Mouse (Mus musculus) heart, adult 2 months (tissue): ENCODE measurements at regions not wholly inside any gene's neighbourhood (a gene's known extent, or its start where the extent isn't known, plus 50 kb on each side); places are given as distances from the start of the nearest gene placed in this dataset.

Experiments
- DNase-seq, 2 experiments: peaks; one replicate each; pipeline ENCODE4 v3.0.0; 2021
- H3K27ac ChIP-seq: fragments of 200-600 bp; 2 replicates; pipeline ENCODE4 v1.8.1; 2022
- H3K27me3 ChIP-seq: fragments of 200-500 bp; 2 replicates; pipeline ENCODE4 v1.6.1; 2012; ENCODE audit warnings: mild to moderate bottlenecking, low read length, inconsistent platforms, mixed read lengths; ENCODE audit not compliant: control insufficient read depth, insufficient read depth
- H3K36me3 ChIP-seq: fragments of 200-500 bp; 2 replicates; pipeline ENCODE4 v1.6.1; 2012; ENCODE audit warnings: low read length, inconsistent platforms; ENCODE audit not compliant: control insufficient read depth, insufficient read depth
- H3K4me1 ChIP-seq: fragments of 200-500 bp; 2 replicates; pipeline ENCODE4 v1.6.1; 2011; ENCODE audit warnings: low read length; ENCODE audit not compliant: control insufficient read depth, insufficient read depth
- H3K4me3 ChIP-seq: fragments of 200-600 bp; 2 replicates; pipeline ENCODE4 v1.8.1; 2022
- H3K79me2 ChIP-seq: fragments of 200-500 bp; replicated peaks from 2 replicates; pipeline ENCODE4 v1.6.1; 2012; ENCODE audit warnings: mild to moderate bottlenecking, inconsistent platforms, low read length, moderate library complexity, mixed read lengths; ENCODE audit not compliant: control insufficient read depth, insufficient read depth
- H3K9ac ChIP-seq: fragments of 200-500 bp; 2 replicates; pipeline ENCODE4 v1.6.1; 2012; ENCODE audit warnings: low read depth, mild to moderate bottlenecking, control low read depth, inconsistent platforms, low read length, mixed read lengths
- CTCF ChIP-seq: fragments of 200-600 bp; IDR thresholded peaks from 2 replicates; pipeline ENCODE4 v1.8.1; 2022; ENCODE audit warnings: antibody characterized with exemption, mild to moderate bottlenecking, moderate library complexity
- EP300 ChIP-seq: fragments of 200-500 bp; IDR thresholded peaks from 2 replicates; pipeline ENCODE4 v1.6.1; 2011; ENCODE audit warnings: low read depth, low read length, control low read depth; ENCODE audit not compliant: insufficient read depth
- POLR2A ChIP-seq: fragments of 200-500 bp; IDR thresholded peaks from 2 replicates; pipeline ENCODE4 v1.6.1; 2011; ENCODE audit warnings: mild to moderate bottlenecking, low read depth, low read length, control low read depth; ENCODE audit not compliant: insufficient read depth
- WGBS: fragments of 180-500 bp; shearing (Covaris S2); methylation state at CpG from one replicate; pipeline ENCODE4 v1.1.7; 2018; 5-methylcytosine and 5-hydroxymethylcytosine counted together
- intact Hi-C: fragments of 180-260 bp; cut with DNase I; formaldehyde crosslinking; loops from one replicate; pipeline ENCODE4 v1.15.1; 2025

DNA sequence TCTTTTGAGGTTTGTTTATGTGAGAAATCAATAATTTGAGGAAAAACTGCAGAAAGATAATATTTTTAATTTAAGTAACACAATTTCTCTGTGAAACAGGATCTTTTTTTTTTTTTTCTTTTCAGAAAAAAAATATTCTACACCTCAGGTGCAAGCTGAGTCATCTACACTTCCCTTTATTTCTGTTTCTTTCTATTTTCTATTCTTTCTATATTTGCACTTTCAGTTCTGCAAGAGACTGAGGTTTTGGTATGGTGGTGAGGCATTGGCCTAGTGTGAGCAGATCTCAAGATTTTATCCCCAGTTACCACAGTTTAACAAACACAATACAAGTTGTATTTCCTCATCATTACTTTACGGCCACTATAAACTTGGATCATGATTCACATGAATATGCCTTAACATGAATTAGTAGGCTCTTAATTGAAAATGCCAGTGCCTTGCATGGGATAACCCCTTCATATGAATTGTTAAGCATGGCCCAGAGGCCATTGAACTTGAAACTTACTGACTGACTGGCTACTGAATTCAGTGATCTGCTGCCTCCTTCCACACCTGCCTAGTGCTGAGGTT lies 1278.1 kb downstream of the Stim2 start:
- Histone ChIP-seq H3K9ac (no peak overlapping the region), H3K4me3 (no peak overlapping the region), H3K27me3 (no peaks in the 10 kb centered on the region), H3K27ac (no peak overlapping the region), H3K36me3 (no peaks in the 10 kb centered on the region), H3K79me2 (no peaks in the 10 kb centered on the region), H3K4me1 (no peaks in the 10 kb centered on the region)
- TF ChIP-seq CTCF (no peak), POLR2A (no peak), EP300 (no peak)
- intact Hi-C loops: no loop called here
- WGBS: 93% methylated on average over 1 of the region's 1 CpGs
- DNase-seq: no peak

DNA sequence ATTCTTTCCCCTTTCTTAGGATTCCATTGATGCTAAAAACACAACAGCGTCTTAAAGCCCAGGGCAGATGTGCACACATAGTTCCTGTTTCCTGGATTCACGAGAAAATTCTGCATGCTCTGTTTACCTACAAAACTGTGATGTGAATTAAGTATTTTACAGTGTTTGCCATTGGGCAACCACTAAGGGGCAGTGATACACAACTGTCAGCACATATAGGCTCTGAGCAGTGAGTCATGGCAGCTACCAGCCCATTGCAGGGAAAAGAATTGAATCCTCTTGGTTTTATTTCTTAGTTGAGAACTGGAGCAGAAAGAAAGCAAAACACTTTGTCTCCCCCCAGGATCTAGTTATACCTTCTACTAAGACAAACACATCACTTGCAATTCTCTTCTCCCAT lies 1295.0 kb downstream of the Stim2 start:
- no peak overlapping the region for H3K4me3 ChIP-seq
- intact Hi-C loops: no loop called here
- TF ChIP-seq EP300 (no peak), CTCF (0 out of 2 replicates have a peak, but pooled peaks have one; percentile 2), POLR2A (no peak)
- WGBS: 43% methylated on average over 2 of the region's 2 CpGs
- no peaks in the 10 kb centered on the region for H3K36me3 ChIP-seq
- H3K9ac ChIP-seq: no peak overlapping the region
- H3K27me3 ChIP-seq: no peaks in the 10 kb centered on the region
- no peak for DNase-seq
- no peaks in the 10 kb centered on the region for H3K4me1 ChIP-seq
- no peaks in the 10 kb centered on the region for H3K79me2 ChIP-seq
- H3K27ac ChIP-seq: no peak overlapping the region

- intact Hi-C loops: no loop called here
- 65% methylated on average over 2 of the region's 2 CpGs for WGBS
- DNase-seq: no peak
- TF ChIP-seq EP300 (no peak), POLR2A (no peak), CTCF (no peak)
- Histone ChIP-seq H3K27me3 (no peaks in the 10 kb centered on the region), H3K27ac (no peak overlapping the region), H3K79me2 (no peaks in the 10 kb centered on the region), H3K4me1 (no peaks in the 10 kb centered on the region), H3K36me3 (no peaks in the 10 kb centered on the region), H3K4me3 (no peak overlapping the region), H3K9ac (no peak overlapping the region)
Measured at GRCm38 (mm10) chr5:55293978-55294377, 1295.7 kb downstream of the Stim2 start.

- Histone ChIP-seq H3K27me3 (no peaks in the 10 kb centered on the region), H3K4me1 (no peaks in the 10 kb centered on the region), H3K36me3 (no peaks in the 10 kb centered on the region), H3K9ac (no peak overlapping the region), H3K27ac (no peak overlapping the region), H3K79me2 (no peaks in the 10 kb centered on the region), H3K4me3 (no peak overlapping the region)
- WGBS: 66% methylated on average over 4 of the region's 4 CpGs
- intact Hi-C loops: no loop called here
- DNase-seq: no peak
- TF ChIP-seq EP300 (no peak), POLR2A (no peak), CTCF (no peak)
Measured at GRCm38 (mm10) chr5:55294781-55295180, 1296.5 kb downstream of the Stim2 start.

- Histone ChIP-seq H3K79me2 (no peaks in the 10 kb centered on the region), H3K27me3 (no peaks in the 10 kb centered on the region), H3K4me3 (no peak overlapping the region), H3K9ac (no peak overlapping the region), H3K4me1 (no peaks in the 10 kb centered on the region), H3K27ac (no peak overlapping the region), H3K36me3 (no peaks in the 10 kb centered on the region)
- no peak for DNase-seq
- intact Hi-C loops: no loop called here
- TF ChIP-seq POLR2A: no peak
- no peak for TF ChIP-seq EP300
- 81% methylated on average over 5 of the region's 5 CpGs for WGBS
Measured at GRCm38 (mm10) chr5:55301538-55301937, 1303.2 kb downstream of the Stim2 start.

DNA sequence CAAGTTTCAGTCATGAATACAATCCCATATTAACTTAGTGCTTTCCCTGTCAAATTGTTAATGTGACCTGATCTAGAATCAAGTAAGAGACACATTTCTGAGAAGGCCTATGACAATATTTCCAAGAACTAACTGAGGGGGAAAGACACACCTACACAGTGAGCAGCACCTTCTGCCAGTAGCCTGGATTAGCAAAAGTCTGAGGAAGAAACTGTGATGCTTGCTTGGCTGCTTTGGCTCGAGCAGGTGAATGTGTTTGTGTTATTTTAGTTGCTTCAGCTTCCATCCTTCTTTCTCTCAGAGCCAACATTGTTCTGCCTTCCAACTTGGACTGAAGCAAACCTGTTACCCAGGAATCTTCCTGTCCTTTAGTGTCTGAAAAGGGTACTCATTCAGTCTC lies 1347.7 kb downstream of the Stim2 start:
- WGBS: 61% methylated on average over 1 of the region's 1 CpGs

More for the DNA sequence above, 1347.7 kb downstream of the Stim2 start:
- Histone ChIP-seq H3K27ac (no peak overlapping the region), H3K79me2 (no peaks in the 10 kb centered on the region), H3K27me3 (no peaks in the 10 kb centered on the region), H3K9ac (no peak overlapping the region), H3K36me3 (no peaks in the 10 kb centered on the region), H3K4me3 (no peak overlapping the region), H3K4me1 (no peaks in the 10 kb centered on the region)
- intact Hi-C loops: no loop called here
- no peak for DNase-seq
- TF ChIP-seq EP300: no peak
